Mouse (Mus musculus) heart, adult 2 months (tissue): ENCODE data around the gene Crybb1.

ENCODE experiments used
- CTCF ChIP-seq: fragments of 200-600 bp; IDR thresholded peaks from 2 replicates; pipeline ENCODE4 v1.8.1; 2022; ENCODE audit warnings: antibody characterized with exemption, mild to moderate bottlenecking, moderate library complexity
- POLR2A ChIP-seq: fragments of 200-500 bp; IDR thresholded peaks from 2 replicates; pipeline ENCODE4 v1.6.1; 2011; ENCODE audit warnings: mild to moderate bottlenecking, low read depth, low read length, control low read depth; ENCODE audit not compliant: insufficient read depth

GRCm38 (mm10) chr5:112237866-112238570 lies 17.6 kb upstream of the Crybb1 start:
- TF ChIP-seq POLR2A (no peak), CTCF (no peak)
